17 mouse cellular contexts compared by ENCODE assay signal in the genomic region with DNA sequence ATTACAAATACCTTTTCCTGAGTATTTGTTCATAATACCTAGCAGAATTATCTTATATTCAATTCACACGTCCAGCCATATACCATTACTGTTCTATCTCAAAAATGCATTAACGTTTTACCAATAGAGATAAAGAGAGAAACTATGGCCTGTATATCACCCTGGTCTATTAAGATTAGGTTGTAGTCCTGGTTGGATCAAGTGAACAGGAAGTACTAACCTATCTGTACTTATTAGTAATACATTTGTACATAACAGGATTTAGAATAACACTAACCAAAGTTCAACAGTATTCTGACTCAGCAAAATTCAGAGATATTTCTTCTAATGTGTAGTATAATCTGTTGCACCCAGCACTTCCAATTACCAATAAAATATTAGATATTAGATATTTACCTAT.
"Had no signal": no experiment of that assay in that cellular context is flagged by ENCODE, and none has a peak within 500 bp of the region (broad histone marks: within the 10 kb centered on the region; RNA-seq: fewer than 3 reads in every experiment).

No protein-coding gene starts in this region.

- H3K9me3 ChIP-seq: neural tube, embryonic 12.5 days; neural tube, embryonic 13.5 days; neural tube, embryonic 15.5 days; stomach, embryonic 15.5 days had no signal

- H3K4me1 ChIP-seq: neural tube, embryonic 12.5 days; neural tube, embryonic 13.5 days; neural tube, embryonic 15.5 days; stomach, embryonic 15.5 days had no signal

- H3K27ac ChIP-seq: neural tube, embryonic 12.5 days; neural tube, embryonic 13.5 days; neural tube, embryonic 15.5 days; stomach, embryonic 15.5 days; stomach, postnatal 0 days had no signal

- H3K36me3 ChIP-seq: neural tube, embryonic 12.5 days; neural tube, embryonic 13.5 days; neural tube, embryonic 15.5 days; stomach, embryonic 15.5 days had no signal

- H3K9ac ChIP-seq: neural tube, embryonic 12.5 days; neural tube, embryonic 13.5 days; neural tube, embryonic 15.5 days; stomach, embryonic 15.5 days had no signal

- H3K27me3 ChIP-seq: neural tube, embryonic 12.5 days; neural tube, embryonic 13.5 days; neural tube, embryonic 15.5 days; stomach, embryonic 15.5 days had no signal

- H3K4me3 ChIP-seq: neural tube, embryonic 12.5 days; neural tube, embryonic 13.5 days; neural tube, embryonic 15.5 days; stomach, embryonic 15.5 days had no signal

- DNase-seq: retina, postnatal 1 day; right cerebral cortex, adult 18-20 months; right cerebral cortex, postnatal 14 days; right cerebral cortex, postnatal 25 days; right cerebral cortex, postnatal 4 days; spleen, adult 18-20 months; thymus, adult 18-20 months; thymus, adult 2 months; thymus, postnatal 14 days; thymus, postnatal 25 days; thymus, postnatal 36 days; thymus, postnatal 4 days had no signal

- H3K4me2 ChIP-seq: neural tube, embryonic 12.5 days; neural tube, embryonic 13.5 days; neural tube, embryonic 15.5 days; stomach, embryonic 15.5 days had no signal
